Mouse (Mus musculus) embryonic fibroblast, embryonic 13.5 days (primary cell): ENCODE data around the gene Myo1b. TPM values are rescaled to one million over a fixed set of nuclear protein-coding genes. Genes with fewer than 3 reads are reported as not detected.
"Not testable (repeated sequence)": the region's sequence is repeated elsewhere in the genome, so short reads cannot be mapped to it uniquely, and the experiment has no call there.

Source experiments
- H3K27ac ChIP-seq: 2 replicates; pipeline ENCODE4 v1.5.1; 2012; ENCODE audit warnings: low read length, control low read depth, inconsistent platforms; ENCODE audit not compliant: insufficient read depth
- H3K4me1 ChIP-seq: 2 replicates; pipeline ENCODE4 v1.6.1; 2011; ENCODE audit warnings: low read length; ENCODE audit not compliant: control insufficient read depth, insufficient read depth
- H3K4me3 ChIP-seq: 2 replicates; pipeline ENCODE4 v1.5.1; 2011; ENCODE audit warnings: mild to moderate bottlenecking, control low read depth, low read length; ENCODE audit not compliant: insufficient read depth
- CTCF ChIP-seq: IDR thresholded peaks from 2 replicates; pipeline ENCODE4 v1.5.1; 2011; ENCODE audit warnings: mild to moderate bottlenecking, control low read depth, low read length, moderate library complexity, borderline replicate concordance; ENCODE audit not compliant: insufficient read depth
- POLR2A ChIP-seq: IDR thresholded peaks from 2 replicates; pipeline ENCODE4 v1.6.1; 2011; ENCODE audit warnings: low read depth, mild to moderate bottlenecking, control low read depth, low read length, moderate library complexity
- polyA plus RNA-seq: library from polyadenylated mRNA; stranded (reverse); fragments of >200 nt; gene quantifications from 2 replicates; pipeline ENCODE4 v1.2.4, GENCODE M21; 2011; ENCODE audit warnings: low read depth; ENCODE audit not compliant: missing spikeins, insufficient read length

Myo1b gene
- polyA plus RNA-seq, 1 experiment = 66.5 TPM

DNA sequence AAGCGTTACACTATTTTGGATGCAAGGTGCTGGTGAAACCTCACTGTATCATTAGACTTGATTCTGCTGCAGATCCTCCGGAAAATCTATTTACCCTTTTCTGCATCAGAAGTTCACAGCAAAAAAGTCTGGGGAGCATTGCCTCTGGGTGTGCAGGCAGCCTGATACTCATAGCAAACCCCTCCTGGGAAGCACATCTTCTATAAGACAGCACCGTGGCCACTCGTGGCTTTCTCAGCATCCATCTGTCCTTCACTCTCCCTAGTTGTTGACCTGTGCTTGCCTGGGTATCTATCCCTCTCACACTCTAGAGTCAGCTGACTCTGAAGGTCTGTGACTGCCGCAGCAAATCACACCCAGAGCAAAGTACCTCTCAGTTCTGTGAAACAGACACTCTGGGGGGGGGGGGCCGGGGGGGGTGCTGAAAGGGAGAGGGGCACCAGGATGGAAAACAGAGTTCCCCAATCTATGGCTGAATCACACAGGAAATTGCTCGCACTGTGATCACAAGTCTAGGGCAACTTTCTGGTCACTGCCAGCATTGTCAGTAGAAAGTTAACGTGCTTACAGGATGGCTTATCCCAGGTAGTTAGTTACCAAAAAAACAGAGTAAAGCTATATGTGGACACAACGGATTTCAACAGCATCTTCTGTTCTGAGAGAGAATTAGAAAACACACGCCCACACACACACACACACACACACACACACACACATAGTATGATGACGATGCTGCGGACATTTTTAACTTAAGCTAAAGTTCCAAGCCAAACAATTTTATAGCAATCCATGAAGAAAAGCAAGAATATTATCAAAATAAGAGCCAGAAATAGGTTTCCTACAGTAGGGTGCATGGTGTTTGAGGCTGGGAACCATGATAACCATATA is 35.7 kb downstream of the Myo1b start:
- TF ChIP-seq POLR2A = no peak
- TF ChIP-seq CTCF = no peak
- Histone ChIP-seq H3K4me1 (peaks cover 7% of the 10 kb centered on the region), H3K4me3 (no peak overlapping the region), H3K27ac (no peak overlapping the region)

DNA sequence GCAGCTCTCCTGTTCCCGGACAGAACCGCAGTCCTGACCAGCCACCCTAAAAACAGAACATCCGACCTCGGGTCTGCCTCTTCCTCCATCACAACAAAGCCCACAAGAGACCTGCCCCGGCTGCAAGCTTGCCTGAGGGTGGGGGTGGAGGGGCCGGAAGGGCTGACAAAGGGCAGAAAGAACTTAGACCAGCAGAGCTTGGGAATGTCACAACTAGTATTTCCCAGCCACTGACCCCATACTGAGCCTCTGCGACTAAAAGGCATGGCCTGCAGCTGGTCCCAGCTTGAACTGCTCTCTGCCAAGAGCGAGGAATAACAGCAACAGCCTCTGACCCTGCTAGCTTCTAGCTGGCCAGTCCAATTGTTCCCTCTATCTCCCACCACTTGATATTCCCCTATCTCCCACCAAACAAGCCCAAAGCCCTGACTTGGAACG is 36.5 kb downstream of the Myo1b start:
- no peak overlapping the region for H3K27ac ChIP-seq
- H3K4me1 ChIP-seq = peaks cover 7% of the 10 kb centered on the region
- TF ChIP-seq CTCF = no peak
- TF ChIP-seq POLR2A = no peak
- no peak overlapping the region for H3K4me3 ChIP-seq

DNA sequence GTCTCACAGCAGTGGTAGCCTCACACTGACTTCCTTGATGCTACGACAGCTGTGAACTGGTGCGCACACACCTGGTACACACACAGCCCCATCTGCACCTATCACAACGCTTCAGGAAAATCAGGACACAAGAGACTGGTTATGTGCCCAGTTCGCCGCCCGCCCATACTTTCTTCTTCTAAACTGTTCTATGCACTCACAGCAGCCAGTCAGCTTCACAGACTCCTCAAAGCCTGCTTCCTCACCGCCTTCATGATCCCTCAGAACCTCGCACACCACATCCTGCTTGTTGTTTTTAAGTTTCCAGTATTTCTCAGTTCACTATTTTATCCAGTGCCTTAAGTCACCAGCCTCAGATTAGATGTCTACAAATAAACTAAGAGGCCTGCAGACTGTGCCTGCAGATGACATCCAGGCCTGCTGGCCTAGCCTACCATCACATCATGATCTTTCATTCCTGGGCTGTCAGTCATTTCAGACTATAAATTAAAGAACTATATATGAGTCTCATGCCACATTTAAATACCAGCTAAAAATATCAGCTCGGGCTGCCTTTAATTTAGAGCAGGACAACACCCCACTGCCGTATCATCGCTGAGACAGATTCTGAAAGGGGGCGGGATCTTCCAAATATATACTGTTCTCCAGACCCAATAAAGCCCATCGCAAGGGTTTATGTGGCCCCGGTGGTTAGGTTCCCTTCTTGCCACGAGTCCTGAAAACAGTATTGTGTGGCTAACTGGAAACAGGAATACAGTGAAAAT is 40.2 kb downstream of the Myo1b start:
- Histone ChIP-seq H3K4me3 (no peak overlapping the region), H3K27ac (no peak overlapping the region), H3K4me1 (peaks cover 7% of the 10 kb centered on the region)
- TF ChIP-seq POLR2A = no peak
- TF ChIP-seq CTCF = no peak

DNA sequence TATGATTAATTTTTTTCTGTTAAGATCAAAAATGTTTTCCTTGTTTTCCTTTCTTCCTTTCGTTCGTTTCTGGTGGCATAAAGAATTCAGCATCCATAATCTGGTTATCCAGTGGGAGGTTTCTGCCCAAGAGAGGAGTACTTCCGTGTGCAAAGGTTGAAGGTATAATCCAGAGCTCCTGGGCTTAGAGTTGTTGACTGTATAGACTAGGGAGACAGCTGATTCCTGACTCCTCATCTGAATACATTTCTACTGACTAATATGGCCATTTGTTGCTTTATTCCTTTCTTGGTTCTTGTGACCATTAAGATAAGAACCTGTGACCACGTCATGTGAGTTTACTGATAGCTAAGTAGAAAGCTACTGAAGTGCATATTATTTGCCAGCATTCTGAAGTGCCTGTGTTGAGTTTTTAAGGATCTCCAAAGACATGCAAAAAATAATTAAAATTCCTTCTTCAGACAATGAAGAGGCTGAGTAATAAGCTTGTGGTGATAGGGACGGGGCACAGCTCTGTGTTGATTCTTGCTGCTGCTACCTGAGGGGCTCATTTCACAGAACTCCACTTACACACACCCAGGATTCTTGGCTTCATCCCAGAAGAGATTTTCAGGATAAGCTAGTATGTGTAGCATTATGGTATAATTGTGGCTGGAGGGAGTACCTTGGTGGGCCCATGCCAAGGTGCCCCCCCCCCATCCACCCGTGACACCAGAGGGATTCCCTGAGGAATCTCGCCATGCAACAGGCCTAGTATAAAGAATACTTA is 43.2 kb downstream of the Myo1b start:
- no peak overlapping the region for H3K27ac ChIP-seq
- no peak for TF ChIP-seq POLR2A
- TF ChIP-seq CTCF = no peak
- no peak overlapping the region for H3K4me3 ChIP-seq
- H3K4me1 ChIP-seq = no peaks in the 10 kb centered on the region; the same call in 1 of the 2 replicates

DNA sequence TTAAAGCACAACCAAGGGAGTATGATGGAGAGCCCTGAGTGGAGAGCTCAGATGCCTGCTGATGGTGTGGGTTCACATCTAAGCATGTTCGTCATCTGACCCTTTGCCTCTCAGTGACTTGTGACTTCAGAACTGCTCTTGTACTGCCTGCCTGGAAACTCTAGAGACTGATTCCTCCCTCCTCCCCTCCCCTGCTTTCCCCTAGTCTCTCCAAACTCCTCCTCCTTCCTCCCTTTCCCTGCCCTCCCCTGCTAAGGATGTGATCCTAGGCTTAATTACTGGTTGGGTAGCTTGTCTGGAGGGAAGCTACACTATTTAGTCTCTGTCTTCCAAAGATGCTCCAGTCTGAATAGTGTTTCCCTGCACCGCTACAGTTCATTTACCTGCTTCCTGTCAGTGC is 44.6 kb downstream of the Myo1b start:
- H3K27ac ChIP-seq, H3K4me3 ChIP-seq, H3K4me1 ChIP-seq: not testable (repeated sequence)

DNA sequence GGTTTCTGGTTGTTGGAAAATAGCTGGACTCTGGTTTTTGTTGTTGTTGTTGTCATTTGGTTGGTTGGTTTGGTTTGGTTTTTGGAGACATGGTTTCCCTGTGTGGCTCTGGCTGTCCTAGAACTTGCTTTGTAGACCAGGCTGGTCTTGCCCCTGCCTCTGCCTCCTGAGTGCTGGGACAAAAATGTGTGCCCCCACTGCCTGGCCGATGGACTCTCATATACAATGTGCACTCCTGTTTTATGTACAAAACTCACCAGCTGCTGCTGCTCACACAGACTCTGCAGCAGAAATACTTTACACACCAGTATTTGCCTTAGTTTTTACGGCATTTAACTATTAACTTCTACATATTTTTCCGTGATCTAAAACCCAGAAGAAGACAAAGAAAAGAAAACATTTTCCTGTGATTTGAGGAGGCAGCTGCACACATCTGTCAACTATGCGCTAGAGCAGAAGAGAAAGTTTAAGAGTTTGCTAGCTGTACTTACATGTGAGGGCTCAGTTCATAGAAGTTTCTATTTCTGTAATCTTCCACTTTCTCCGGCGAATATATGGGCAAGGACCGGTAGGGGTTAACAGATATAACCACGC is 52.9 kb downstream of the Myo1b start:
- Histone ChIP-seq H3K4me3 (no peak overlapping the region), H3K4me1 (no peaks in the 10 kb centered on the region), H3K27ac (no peak overlapping the region)
- TF ChIP-seq POLR2A = no peak
- TF ChIP-seq CTCF = no peak

DNA sequence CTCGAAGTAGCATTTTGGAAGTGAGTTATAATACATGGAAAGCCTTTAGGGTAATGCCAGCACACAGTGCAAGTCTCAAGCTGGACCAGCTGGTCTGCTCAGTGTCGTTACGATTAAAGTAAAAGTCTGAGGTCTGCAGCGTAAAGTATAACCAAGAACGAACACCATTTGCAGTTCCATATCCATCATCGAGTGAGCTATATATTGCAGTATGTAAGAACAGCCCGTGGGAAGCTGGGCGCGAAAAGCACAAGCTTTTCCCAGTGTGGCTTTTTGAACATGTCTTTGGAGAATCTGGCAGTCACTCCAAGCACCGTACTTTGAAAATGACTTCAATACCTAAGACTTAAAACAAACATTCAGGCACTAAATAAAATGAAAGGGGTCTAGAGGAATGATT is 55.0 kb downstream of the Myo1b start:
- Histone ChIP-seq H3K4me1 (0 out of 2 replicates have a peak, but pooled peaks cover 2% of the 10 kb centered on the region), H3K27ac (no peak overlapping the region), H3K4me3 (no peak overlapping the region)
- no peak for TF ChIP-seq POLR2A
- TF ChIP-seq CTCF = no peak

DNA sequence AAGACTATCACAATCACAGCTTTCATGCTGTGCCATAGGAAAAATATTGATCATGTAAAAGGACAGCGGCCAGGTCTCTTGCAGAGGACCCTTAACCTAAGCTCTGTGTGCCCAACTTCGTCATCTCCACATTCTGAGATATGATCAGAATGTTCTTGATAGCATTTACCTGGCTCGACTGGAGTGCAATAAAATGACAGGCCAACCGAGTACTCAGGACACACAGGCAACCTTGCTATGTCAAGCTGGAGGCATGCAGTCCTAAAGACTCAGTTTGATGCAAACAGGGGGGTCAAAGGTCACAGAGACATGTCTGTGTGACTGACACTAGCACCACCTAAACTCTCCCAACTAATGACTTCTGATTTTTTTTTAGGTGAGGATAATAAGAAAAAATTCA is 58.9 kb downstream of the Myo1b start:
- Histone ChIP-seq H3K4me1 (peaks cover 6% of the 10 kb centered on the region; the same call in 1 of the 2 replicates), H3K27ac (no peak overlapping the region), H3K4me3 (no peak overlapping the region)
- TF ChIP-seq POLR2A (no peak), CTCF (no peak)

DNA sequence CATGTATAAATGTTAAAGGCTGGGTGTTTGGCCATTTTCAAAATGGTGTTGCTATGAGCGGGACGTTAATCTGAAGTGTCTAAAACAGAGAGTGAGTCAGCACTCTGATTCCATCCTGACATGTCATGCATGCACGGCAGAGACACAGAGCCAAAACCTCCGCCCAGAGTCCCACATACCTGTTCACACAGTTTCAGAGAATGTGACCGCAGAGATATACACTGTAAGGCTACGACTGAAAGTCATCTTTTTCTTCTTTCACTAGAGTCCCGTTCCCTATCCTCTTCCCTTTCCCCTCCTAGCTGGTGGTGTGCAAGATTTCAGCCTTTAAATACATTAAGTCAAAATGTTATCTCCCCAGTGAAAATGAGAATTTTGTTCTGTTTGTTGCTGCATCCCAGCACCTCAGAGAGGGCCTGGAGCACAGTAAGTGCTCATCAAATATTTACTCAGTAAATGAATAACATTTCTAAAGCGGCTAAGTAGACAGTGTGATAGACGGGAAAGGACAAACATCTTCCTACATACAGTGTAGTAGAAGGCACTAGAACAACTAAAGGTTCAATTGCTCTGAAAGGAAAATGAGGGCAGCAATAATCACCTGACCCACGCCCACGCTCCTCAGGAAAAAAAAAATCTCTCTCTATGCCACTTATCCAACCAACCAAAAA is 59.5 kb downstream of the Myo1b start:
- Histone ChIP-seq H3K4me3 (no peak overlapping the region), H3K4me1 (peaks cover 6% of the 10 kb centered on the region; the same call in 1 of the 2 replicates), H3K27ac (no peak overlapping the region)
- TF ChIP-seq CTCF (no peak), POLR2A (no peak)
